Comparison of ENCODE assay signal across 8 mouse cellular contexts in genomic region chr6:35134844-35135243, GRCm38 (mm10). TPM values are rescaled to one million over a fixed set of nuclear protein-coding genes. Genes with fewer than 3 reads are reported as not detected.
DNase-seq lines count a peak whose midpoint lies in the region; ATAC-seq and TF ChIP-seq lines count a peak whose summit lies in the region.

No protein-coding gene starts in this region.

- no peak for ATAC-seq in hindbrain, embryonic 11.5 days (ENCODE audit: low FRiP score)
- no peak for ATAC-seq in hindbrain, embryonic 13.5 days (ENCODE audit: low FRiP score)
- ATAC-seq in embryonic facial prominence, embryonic 14.5 days (ENCODE audit: low read depth), result no peak
- ATAC-seq in liver, embryonic 13.5 days (ENCODE audit: low read depth), result no peak

- DNase-seq in hindbrain, embryonic 11.5 days (ENCODE audit: low spot score), result no peak
- peak; percentile 12 for DNase-seq in ES-CJ7 (ENCODE audit: low read depth, low spot score)
- DNase-seq in embryonic facial prominence, embryonic 14.5 days (ENCODE audit: low spot score), result no peak
- DNase-seq in liver, embryonic 13.5 days, result no peak
- DNase-seq in ovary, adult 18-20 months (ENCODE audit: low spot score), result no peak
- no peak for DNase-seq in left cerebral cortex, adult 2 months (ENCODE audit: extremely low spot score in 1 of 2, low spot score in 2 of 2)
- DNase-seq in urinary bladder, postnatal 25 days (ENCODE audit: low spot score), result no peak

- no peak overlapping the region for H3K27ac ChIP-seq in hindbrain, embryonic 11.5 days (ENCODE audit: low read depth, low read length)
- no peak overlapping the region for H3K27ac ChIP-seq in hindbrain, embryonic 13.5 days
- no peak overlapping the region for H3K27ac ChIP-seq in embryonic facial prominence, embryonic 14.5 days (replicated peaks; ENCODE audit: low read depth, low read length)
- peak overlapping the region; percentile 55 for H3K27ac ChIP-seq in liver, embryonic 13.5 days
- H3K27ac ChIP-seq in left cerebral cortex, adult 2 months, result no peak overlapping the region

- no peaks in the 10 kb centered on the region for H3K36me3 ChIP-seq in hindbrain, embryonic 11.5 days (ENCODE audit: control insufficient read depth, insufficient read depth, low read length)
- H3K36me3 ChIP-seq in hindbrain, embryonic 13.5 days, result no peaks in the 10 kb centered on the region
- H3K36me3 ChIP-seq in embryonic facial prominence, embryonic 14.5 days (ENCODE audit: control insufficient read depth, insufficient read depth, low read length), result no peaks in the 10 kb centered on the region
- no peaks in the 10 kb centered on the region for H3K36me3 ChIP-seq in liver, embryonic 13.5 days

- no peaks in the 10 kb centered on the region for H3K9me3 ChIP-seq in hindbrain, embryonic 11.5 days (ENCODE audit: control insufficient read depth, low read length)
- no peaks in the 10 kb centered on the region for H3K9me3 ChIP-seq in hindbrain, embryonic 13.5 days
- no peaks in the 10 kb centered on the region for H3K9me3 ChIP-seq in embryonic facial prominence, embryonic 14.5 days (ENCODE audit: control insufficient read depth, low read length)
- H3K9me3 ChIP-seq in liver, embryonic 13.5 days (replicated peaks), result no peaks in the 10 kb centered on the region

- intact Hi-C loops in left cerebral cortex, adult 2 months (cut with DNase I), result loop anchor here (5.0 kb wide), 2 partner anchors 133 to 402 kb away; partner anchors contain the start of gene Mtpn

- H3K4me2 ChIP-seq in hindbrain, embryonic 11.5 days (replicated peaks; ENCODE audit: low read depth, low read length), result no peak overlapping the region
- H3K4me2 ChIP-seq in hindbrain, embryonic 13.5 days, result no peak overlapping the region
- H3K4me2 ChIP-seq in embryonic facial prominence, embryonic 14.5 days (ENCODE audit: low read depth, low read length), result peak overlapping the region; percentile 85; the same call in 1 of the 2 replicates
- H3K4me2 ChIP-seq in liver, embryonic 13.5 days, result peak overlapping the region; percentile 93

- H3K27me3 ChIP-seq in hindbrain, embryonic 11.5 days (ENCODE audit: control insufficient read depth, insufficient read depth, low read length), result no peaks in the 10 kb centered on the region
- no peaks in the 10 kb centered on the region for H3K27me3 ChIP-seq in hindbrain, embryonic 13.5 days
- H3K27me3 ChIP-seq in embryonic facial prominence, embryonic 14.5 days (replicated peaks; ENCODE audit: control insufficient read depth, insufficient read depth, low read length), result no peaks in the 10 kb centered on the region
- no peaks in the 10 kb centered on the region for H3K27me3 ChIP-seq in liver, embryonic 13.5 days

- peak overlapping the region; percentile 70; the same call in 1 of the 2 replicates for H3K4me3 ChIP-seq in hindbrain, embryonic 11.5 days (ENCODE audit: low read depth, low read length)
- no peak overlapping the region for H3K4me3 ChIP-seq in hindbrain, embryonic 13.5 days
- H3K4me3 ChIP-seq in embryonic facial prominence, embryonic 14.5 days (ENCODE audit: low read depth, low read length), result peak overlapping the region; percentile 79; the same call in 1 of the 2 replicates
- peak overlapping the region; percentile 96 for H3K4me3 ChIP-seq in liver, embryonic 13.5 days (replicated peaks)
- H3K4me3 ChIP-seq in left cerebral cortex, adult 2 months, result no peak overlapping the region

- 54% methylated on average over 2 of the region's 2 CpGs for WGBS in hindbrain, embryonic 11.5 days
- 62% methylated on average over 2 of the region's 2 CpGs for WGBS in hindbrain, embryonic 13.5 days
- 53% methylated on average over 2 of the region's 2 CpGs for WGBS in embryonic facial prominence, embryonic 14.5 days
- WGBS in liver, embryonic 13.5 days (ENCODE audit: insufficient replicate concordance), result 59% methylated on average over 2 of the region's 2 CpGs

- no peak for TF ChIP-seq CTCF in left cerebral cortex, adult 2 months (IDR thresholded peaks at IDR 0.05)

- no peaks in the 10 kb centered on the region for H3K4me1 ChIP-seq in hindbrain, embryonic 11.5 days (replicated peaks; ENCODE audit: control insufficient read depth, insufficient read depth, low read length)
- H3K4me1 ChIP-seq in hindbrain, embryonic 13.5 days (replicated peaks), result peaks cover 23% of the 10 kb centered on the region
- peaks cover 10% of the 10 kb centered on the region for H3K4me1 ChIP-seq in embryonic facial prominence, embryonic 14.5 days (ENCODE audit: control insufficient read depth, insufficient read depth, low read length)
- peaks cover 26% of the 10 kb centered on the region for H3K4me1 ChIP-seq in liver, embryonic 13.5 days (replicated peaks)

- no peak overlapping the region for H3K9ac ChIP-seq in hindbrain, embryonic 11.5 days (ENCODE audit: low read depth, low read length)
- H3K9ac ChIP-seq in hindbrain, embryonic 13.5 days, result no peak overlapping the region
- no peak overlapping the region for H3K9ac ChIP-seq in embryonic facial prominence, embryonic 14.5 days (ENCODE audit: low read depth, low read length)
- peak overlapping the region; percentile 75 for H3K9ac ChIP-seq in liver, embryonic 13.5 days

RNA-seq across cellular contexts. Expression of gene Cnot4, which starts 1.3 kb away (rescaled TPM):
- polyA plus RNA-seq in hindbrain, embryonic 11.5 days (2014; fragmentation: Nextera tagmentation; extraction: Ambion mirVana), result 34.6 and 40.6 TPM in 2 replicates
- 36.3 and 37.6 TPM in 2 replicates for polyA plus RNA-seq in hindbrain, embryonic 13.5 days (2015; fragmentation: Nextera tagmentation; extraction: Ambion mirVana)
- polyA plus RNA-seq in embryonic facial prominence, embryonic 14.5 days (2014; fragmentation: Nextera tagmentation; extraction: Ambion mirVana), result 29.8 and 30.2 TPM in 2 replicates
- polyA plus RNA-seq in liver, embryonic 13.5 days (2015; fragmentation: Nextera tagmentation; extraction: Ambion mirVana), result 13.7 and 16.5 TPM in 2 replicates
- 10 to 100 TPM; 43.3 to 45.6 TPM for total RNA-seq in left cerebral cortex, adult 2 months (2021)

RNA-seq across cellular contexts. Expression of gene Nup205, which starts 42.4 kb away (rescaled TPM):
- 40.8 and 50.2 TPM in 2 replicates for polyA plus RNA-seq in hindbrain, embryonic 11.5 days (2014; fragmentation: Nextera tagmentation; extraction: Ambion mirVana)
- 24.3 and 24.7 TPM in 2 replicates for polyA plus RNA-seq in hindbrain, embryonic 13.5 days (2015; fragmentation: Nextera tagmentation; extraction: Ambion mirVana)
- 38.0 and 39.4 TPM in 2 replicates for polyA plus RNA-seq in embryonic facial prominence, embryonic 14.5 days (2014; fragmentation: Nextera tagmentation; extraction: Ambion mirVana)
- 22.0 and 28.2 TPM in 2 replicates for polyA plus RNA-seq in liver, embryonic 13.5 days (2015; fragmentation: Nextera tagmentation; extraction: Ambion mirVana)
- 10 to 100 TPM; 24.6 to 27.1 TPM for total RNA-seq in left cerebral cortex, adult 2 months (2021)

Comparison
In these comparisons a context has a peak if more than half of its experiments do, and no peak if none do; other contexts are left out.
1. H3K4me3 ChIP-seq: peak in hindbrain, embryonic 11.5 days (single experiment), embryonic facial prominence, embryonic 14.5 days (single experiment) and liver, embryonic 13.5 days (single experiment); none in hindbrain, embryonic 13.5 days (single experiment) and left cerebral cortex, adult 2 months (single experiment).
2. H3K4me2 ChIP-seq: peak in embryonic facial prominence, embryonic 14.5 days (single experiment) and liver, embryonic 13.5 days (single experiment); none in hindbrain, embryonic 11.5 days (single experiment) and hindbrain, embryonic 13.5 days (single experiment).